Mouse (Mus musculus) lung, postnatal 10 days (tissue): Measurements from ENCODE around the gene Fip1l1.

Experiments used
- DNase-seq: peaks from one replicate; pipeline ENCODE4 v3.0.0; 2021

Fip1l1 gene

DNA sequence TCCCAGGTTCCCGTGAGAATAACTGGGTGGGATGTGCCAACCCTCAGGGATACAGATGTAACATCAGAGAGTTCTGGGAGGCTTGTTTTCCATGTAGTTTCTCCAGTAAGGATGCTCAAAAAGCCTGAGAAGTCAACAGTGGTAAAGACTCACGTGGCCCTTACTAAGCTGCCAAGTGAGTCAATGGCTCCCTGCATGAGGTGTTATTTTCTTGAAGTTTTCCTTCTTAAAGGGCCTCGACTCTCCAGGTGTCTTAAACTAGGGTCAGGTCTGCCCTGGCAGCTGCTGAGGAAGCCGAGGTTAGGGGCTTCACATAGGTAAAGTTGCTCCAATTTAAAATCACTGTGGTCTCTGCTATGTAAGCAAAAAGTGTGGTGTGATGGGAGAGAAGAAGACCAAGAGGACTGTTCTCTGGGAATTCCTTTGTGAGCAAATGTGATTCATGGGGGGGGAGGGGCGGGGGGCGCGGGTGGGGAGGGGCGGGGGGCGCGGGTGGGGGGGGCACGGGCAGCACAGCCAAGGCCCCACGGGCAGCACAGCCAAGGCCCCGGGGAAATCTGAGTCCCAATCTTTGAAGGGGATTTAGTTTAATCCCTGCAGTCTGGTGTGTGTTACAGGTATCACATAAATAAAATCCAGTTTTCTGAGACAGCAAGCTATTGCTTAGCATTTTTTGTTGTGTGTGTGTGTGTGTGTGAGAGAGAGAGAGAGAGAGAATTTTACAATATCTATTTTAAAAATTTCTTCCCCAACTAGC, 82.7 kb downstream of the Fip1l1 start:
- DNase-seq, result no peak

DNA sequence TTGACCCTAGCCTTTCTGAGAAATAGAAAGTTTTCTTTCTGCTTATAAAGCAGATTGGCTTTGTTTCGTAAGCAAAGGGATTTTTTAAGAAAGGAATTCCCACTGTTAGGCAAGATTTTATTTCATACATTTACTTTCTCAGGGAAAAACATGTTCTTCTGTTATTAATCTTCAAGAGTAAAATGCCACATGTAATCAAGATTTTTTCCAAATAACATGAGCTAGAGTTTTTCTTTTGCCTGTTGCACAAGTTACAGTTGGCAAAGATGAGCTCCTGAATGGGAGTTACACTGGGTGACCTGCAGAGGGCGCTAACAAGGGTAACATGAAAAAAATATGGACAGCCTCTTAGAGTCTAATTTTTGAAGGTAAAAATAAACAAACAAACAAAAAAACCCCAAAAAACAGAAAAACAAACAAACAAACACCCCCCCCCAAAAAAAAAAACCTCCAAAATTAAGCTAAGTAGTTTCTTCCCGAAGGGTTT, 83.4 kb downstream of the Fip1l1 start:
- peak; percentile 55 for DNase-seq

DNA sequence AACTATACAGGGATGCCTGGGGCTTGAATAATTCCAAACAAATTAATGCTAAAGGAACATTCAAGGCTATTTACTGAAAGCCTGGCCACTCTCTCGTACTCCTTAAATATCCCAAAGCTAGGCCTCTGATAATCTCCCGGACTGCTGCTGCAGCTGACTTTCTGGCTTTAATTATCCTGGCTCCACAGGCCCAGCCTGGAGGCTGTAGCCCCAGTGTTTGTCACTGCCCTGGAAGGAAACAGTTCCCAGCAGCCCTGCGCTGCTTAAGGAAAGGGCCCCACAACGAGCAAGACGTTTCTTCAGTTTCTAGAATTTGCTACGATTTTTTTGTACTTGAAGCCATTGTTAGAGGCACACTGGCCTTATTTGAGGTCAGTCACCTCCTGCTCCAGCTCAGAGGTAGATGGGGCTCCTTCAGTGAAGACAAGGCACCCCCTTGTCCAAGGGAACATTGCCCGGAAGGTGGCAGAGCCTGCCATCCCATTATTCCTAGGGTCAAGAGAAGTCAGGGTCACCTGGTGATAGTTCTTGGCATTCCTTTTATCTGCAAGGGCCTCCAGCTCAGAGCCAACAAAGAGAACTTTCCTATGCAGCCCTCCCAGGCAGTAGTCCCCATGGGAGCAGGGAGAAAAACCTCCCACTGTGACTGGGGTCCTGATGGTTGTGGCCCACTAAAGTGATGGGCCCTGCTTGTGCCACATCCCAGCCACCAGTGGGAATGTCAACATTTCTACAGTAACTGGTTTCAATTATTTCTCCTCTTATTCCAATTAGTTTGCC, 86.6 kb downstream of the Fip1l1 start:
- no peak for DNase-seq

DNA sequence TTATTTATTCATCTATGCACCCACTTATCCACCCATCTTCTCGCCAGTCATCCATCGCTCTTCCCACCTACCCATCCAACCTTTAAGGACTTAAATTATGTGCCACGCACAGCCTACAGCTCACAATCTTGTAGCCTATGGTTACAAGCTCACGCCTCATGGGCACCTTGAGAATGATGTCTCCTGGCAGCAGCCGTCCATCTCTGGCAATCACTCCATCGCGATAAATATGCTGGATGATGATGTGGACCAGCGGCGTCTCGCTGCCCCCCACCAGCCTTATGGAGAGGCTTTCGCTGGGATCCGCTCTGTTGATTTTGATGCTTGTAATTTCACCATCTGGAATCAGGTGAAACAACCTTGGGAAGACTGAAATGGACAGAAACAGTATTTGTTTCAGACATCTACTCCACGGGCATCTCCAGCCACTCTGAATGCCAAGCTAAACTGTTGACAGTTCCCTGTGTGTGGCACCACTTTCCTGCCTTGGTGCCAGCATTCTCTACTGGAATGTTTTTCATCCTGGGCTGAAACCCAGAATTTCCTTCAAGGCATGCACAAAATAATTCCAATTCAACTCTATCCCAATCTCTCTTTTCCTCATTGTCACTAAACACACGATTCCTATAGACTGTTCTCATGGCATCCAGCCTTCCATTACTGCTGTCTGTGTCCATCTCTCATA, 88.2 kb downstream of the Fip1l1 start:
- no peak for DNase-seq

DNA sequence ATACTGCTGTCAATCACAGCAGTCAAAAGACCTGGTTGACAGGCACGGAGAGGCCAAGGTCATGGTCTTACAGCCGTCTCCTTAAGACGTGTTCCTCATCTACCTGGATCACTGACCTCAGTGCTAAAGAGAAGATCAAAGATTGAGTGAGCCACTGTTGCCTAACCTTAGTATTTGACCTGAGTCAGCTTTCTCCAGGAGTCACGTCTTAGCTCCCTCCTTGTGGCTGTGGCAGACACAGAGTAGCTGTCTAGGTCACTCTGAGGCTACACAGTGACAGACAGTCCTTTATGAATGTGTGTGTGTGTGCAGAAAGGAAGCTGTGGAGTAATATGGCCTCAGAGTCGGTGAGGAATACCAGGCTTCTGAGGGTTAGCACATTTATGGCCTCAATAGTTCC, 89.1 kb downstream of the Fip1l1 start:
- no peak for DNase-seq

DNA sequence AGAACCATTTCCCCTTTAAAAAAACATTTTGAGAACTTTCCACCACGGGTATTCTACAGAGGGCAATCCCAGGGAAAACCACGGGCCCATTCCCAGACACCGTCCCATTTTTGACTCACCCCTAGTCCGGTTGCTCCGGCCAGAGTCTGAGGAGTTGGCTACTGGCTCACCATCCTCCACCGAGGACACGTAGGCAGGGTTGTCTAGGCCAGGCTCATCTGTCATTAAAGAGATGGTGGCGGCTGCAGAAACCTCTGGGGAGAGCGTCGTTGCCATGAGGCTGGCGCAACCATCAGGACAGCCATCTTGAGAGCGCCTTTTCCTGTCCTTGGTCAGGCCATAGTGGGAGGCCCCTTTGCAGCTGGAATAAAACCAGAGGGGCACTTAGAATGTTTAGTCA, 92.8 kb downstream of the Fip1l1 start:
- DNase-seq, result no peak

DNA sequence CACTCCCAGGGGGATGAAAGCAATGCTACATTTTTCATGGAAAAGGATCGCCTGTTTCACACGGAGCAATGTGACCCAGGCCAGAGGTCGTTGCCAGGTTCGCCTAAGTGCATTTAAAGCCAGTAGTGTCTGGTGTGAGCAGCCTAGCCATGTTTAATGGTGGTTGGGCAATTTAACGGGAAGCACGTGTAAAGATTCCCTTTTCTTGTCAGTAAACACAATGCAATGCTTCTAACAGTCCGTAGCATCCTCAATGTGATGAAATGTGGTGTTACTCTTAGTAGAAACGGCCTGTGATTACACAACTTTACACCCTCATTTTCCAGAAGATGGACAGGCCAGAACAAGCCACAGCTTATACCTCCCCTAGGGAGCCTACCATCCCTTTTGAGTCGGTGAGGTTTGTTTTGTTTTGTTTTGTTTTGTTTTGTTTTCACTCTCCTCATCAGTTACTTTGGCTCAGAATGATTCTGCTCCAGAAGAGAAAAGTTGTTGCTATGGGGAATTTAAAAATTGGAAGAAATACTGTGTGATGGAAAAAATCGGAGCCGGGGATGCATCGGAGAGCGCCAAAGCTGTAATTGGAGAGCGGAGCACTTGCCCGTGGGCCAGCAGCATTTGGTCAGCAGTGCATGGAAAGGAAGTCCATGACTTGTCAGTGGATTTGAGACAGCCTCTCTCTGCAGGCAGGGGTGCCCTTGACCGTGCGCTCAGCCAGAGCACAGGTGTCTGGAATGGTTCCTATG, 97.3 kb downstream of the Fip1l1 start:
- no peak for DNase-seq

DNA sequence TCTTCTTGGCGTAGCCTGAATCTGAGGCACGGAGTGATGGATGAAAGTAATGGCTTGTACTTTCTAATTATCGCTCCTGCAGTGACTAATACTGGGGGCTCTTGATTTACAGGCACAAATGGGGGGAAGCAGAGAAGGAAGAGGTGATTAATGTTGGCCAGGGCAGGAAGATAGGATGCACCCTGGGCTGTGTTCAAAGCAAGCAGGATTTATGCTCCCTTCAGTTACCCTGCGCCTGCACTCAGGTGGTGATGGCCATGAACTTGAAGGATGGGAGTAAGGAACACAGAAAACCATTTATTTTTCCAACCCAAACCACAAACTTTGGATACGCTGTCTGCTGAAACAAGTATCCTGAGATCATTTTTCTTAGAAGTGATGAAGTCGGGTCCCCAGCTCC, 98.2 kb downstream of the Fip1l1 start:
- DNase-seq, result no peak

DNA sequence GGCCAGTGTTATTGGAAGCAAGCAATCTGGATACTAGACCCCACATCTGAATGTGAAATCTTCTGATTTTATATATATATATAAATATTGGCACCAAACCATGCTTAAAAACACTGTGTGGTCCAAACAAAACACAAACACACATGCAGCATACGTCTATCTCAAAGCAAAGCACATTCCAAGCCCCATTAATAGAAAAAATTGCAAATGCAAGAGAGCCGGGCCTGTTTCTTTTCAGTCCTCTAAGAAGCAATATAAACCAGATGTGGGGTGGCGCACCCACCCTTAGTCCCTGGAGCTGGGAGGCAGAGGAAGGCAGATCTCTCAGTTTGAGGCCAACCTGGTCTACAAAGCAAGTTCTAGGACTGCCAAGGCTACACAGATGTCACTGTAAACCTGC, 99.1 kb downstream of the Fip1l1 start:
- no peak for DNase-seq

DNA sequence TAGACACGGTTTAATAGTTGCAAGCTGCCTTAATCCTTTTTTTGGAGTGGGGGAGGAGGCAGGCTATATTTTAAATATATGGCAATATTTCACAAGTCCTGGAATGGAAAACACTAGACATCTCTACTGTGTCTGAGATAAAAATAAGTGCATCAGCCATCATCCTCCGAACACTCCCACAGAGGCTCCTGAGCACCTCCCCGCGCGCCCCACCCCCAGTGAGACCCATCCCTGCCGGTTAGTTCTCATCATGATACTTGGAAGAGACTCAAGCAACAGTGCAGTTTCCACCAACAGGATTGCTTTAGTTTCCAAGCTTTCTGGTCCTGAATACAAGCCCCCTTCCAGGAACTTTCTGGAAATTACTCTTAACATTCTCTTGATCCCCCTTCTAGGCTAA, 104.3 kb downstream of the Fip1l1 start:
- no peak for DNase-seq

DNA sequence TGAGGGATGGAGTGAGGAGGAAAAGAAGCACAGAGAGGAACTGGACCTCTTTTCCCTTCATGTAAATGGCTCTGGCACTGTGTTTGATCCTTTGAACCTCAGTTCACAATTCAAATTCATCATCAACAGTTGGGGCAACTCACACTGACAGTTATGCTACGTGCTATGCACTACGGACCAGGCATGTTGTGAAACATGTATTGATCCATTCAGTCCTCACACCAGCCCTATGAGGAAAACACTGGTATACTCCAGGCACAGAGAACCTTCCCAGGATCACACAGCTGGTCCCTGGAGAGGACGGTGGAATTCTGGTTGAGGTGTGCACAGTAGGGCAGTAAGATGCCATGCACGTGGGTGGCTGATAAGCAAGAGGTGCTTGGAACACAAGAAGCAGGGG, 105.3 kb downstream of the Fip1l1 start:
- no peak for DNase-seq

DNA sequence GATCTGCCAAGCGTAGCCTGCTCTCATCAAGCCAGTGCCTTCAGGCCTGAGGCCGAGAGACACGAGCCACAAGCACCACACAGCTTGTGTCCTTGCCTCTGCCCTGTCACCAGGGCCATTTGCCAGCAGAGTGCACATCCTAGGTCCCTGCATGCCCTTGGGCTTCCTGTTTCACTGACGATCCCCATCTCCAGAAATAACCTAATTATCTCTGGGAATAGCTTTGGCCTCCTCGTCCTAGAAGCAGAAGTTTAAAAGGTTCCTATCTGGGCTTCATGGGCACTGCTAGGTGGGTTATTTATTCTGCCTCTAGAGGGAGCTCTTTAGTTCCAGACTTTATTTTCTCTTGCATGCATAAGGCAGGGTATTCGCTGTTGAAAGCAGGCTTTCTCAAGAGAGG, 105.8 kb downstream of the Fip1l1 start:
- DNase-seq, result peak; percentile 56

DNA sequence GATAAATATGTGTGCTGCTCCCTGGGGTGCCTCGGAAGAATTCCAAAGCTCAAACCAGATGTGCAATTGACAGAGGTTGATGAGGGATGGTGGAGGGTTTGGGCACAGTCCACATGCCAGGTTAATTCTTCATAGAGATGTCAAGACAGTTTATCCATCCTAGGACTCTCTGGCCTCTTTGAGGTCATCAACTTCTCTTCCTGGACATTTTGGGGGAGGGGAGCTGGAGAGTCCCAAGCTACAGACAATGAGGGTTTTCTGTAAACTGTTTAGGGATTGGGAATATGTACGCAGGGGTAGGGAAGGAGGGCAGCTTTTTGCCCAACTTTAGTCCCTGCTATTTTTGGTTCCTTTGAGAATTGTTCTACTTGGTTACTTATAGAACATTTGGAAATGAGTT, 107.0 kb downstream of the Fip1l1 start:
- no peak for DNase-seq

DNA sequence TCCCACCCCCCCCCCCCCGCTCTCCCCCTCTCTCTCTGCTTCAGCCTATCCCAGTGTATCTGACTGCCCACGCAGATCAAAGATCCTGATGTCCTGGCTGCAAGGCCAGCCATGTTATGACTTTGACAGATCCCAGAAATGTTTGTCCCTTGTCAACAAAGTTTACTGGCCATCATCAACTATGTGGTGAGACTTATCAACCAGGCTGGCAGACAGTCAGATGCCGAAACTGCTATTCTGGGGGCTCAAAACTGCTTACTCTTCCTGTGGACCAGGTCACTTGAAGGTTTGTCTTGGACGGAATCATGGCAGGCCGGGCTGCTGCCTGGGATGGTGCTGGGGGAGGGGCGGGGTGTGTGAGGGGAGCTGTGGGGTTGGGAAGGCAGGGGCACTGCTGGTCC, 112.3 kb downstream of the Fip1l1 start:
- DNase-seq, result no peak

DNA sequence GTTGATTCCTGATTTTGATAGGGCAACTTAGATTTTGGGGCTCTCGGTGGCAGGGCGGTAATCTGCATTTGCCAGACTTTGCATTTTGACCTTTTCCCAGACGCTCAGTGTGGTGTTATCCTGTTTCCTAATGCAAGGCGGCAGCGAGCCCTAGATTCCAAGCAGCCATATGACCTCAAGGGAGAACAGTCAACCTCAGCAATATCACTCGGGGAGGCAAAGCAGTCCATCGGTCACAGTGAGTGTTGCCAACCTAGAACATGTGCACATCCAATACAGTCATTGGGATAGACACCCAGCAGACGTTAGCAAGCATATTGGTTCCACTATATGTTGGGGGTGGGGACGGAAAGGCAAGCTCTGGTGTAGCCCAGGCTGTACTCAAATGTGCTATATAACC, 113.0 kb downstream of the Fip1l1 start:
- DNase-seq, result no peak
